Mouse (Mus musculus) neutrophil, adult 5-6 weeks (primary cell): ENCODE measurements around the gene Gm42742. TPM values are rescaled to one million over a fixed set of nuclear protein-coding genes. Genes with fewer than 3 reads are reported as not detected.

Source experiments
- ATAC-seq: fragments of 151-379, 151-347 bp; 2 replicates; pipeline ENCODE4 v1.8.0; 2017; ENCODE audit warnings: mild to moderate bottlenecking, moderate TSS enrichment; ENCODE audit not compliant: insufficient number of reproducible peaks, poor library complexity, low FRiP score, severe bottlenecking; ENCODE audit errors: extremely low read depth
- total RNA-seq: library from RNA; stranded (forward); fragments of 200-1000 nt; gene quantifications from 2 replicates; pipeline ENCODE4 v1.2.3, GENCODE M21; 2017

The Gm42742 gene
- total RNA-seq, 1 experiment from 2014 or later = 34.7 TPM

DNA sequence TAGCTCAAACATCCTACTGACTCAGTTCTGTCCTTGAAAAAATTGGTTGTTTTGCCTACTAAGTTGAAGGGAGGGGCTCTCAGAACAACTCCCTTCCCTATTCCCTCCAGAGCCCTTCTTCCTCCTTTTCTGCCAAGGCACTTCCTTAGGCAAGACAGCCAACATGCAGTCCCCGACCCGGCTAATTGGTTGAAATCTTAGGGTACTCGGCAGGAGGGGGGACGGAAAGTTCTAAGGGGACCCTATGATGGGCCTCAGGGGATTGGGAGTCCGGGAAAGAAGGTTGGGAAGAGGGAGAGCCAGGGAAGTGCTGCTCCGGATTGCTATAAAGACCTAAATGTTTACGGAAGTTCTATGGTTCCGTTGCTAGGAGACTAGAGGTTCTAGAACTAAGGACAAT lies 45.4 kb downstream of the Gm42742 start:
- no peak for ATAC-seq

DNA sequence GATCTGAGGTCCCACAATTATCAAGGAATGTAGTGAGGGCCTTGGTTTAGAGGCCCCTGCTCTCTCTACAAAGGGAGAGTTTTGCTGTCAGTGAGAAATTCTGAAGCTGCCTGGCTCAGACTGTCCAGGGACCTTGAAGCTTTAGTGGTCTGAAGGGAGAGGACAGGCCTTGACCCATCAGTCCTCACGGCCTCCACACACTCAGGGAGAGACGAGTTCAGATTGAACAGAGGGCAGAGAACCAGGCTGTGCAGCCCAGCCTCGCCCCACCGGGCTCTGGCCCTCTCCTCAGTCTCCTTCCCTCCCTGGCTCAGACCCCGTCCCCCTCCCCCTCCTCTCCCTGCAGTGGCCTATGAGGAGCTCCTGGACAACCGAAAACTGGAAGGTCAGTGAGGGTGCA lies 53.5 kb downstream of the Gm42742 start:
- no peak for ATAC-seq

DNA sequence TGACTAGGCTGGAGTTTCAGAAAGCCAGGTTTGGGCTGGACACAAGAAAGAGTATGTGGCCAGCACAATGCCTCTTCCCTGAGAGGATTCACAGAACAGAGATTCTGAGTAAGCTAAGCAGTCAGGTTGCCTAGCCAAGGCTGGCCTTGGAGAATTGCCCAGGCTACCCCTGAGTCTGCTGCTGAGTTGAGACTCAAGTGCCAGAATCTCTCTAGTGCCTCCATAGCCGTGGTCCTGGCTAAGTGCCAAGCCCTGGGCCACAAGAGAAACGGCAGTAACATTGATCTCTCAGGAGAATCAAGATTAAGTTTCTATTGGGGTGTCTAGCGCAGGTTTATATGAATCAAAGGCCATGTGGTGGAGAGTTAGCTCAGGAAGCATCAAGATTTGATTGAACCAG lies 55.3 kb downstream of the Gm42742 start:
- ATAC-seq = no peak

Other genes with a start within 250 kb of the Gm42742 start
- 367 and 379 TPM in 2 replicates for gene Ypel3, start 244.1 kb downstream of the Gm42742 start, total RNA-seq
- gene Tbx6, start 239.6 kb downstream of the Gm42742 start, total RNA-seq = 14.4 and 19.8 TPM in 2 replicates
- 210 and 221 TPM in 2 replicates for gene Ppp4c, start 228.6 kb downstream of the Gm42742 start, total RNA-seq
- not detected in 2 replicates for gene Fam57b, start 223.4 kb downstream of the Gm42742 start, total RNA-seq
- gene 4930451I11Rik, start 189.5 kb downstream of the Gm42742 start, total RNA-seq = not detected in 2 replicates
- gene Doc2a, start 173.7 kb downstream of the Gm42742 start, total RNA-seq = not detected in 2 replicates
- gene Hirip3, start 159.1 kb downstream of the Gm42742 start, total RNA-seq = 37.7 and 46.2 TPM in 2 replicates
- gene Ino80e, start 158.7 kb downstream of the Gm42742 start, total RNA-seq = 44.6 and 46.8 TPM in 2 replicates
- 73.7 and 93.1 TPM in 2 replicates for gene Taok2, start 136.4 kb downstream of the Gm42742 start, total RNA-seq
- gene Tmem219, start 98.2 kb downstream of the Gm42742 start, total RNA-seq = 32.3 and 32.6 TPM in 2 replicates
- 29.1 and 32.8 TPM in 2 replicates for gene Kctd13, start 92.2 kb downstream of the Gm42742 start, total RNA-seq
- not detected in 2 replicates for gene Asphd1, start 71.5 kb downstream of the Gm42742 start, total RNA-seq
- gene Sez6l2, start 70.5 kb downstream of the Gm42742 start, total RNA-seq = 1.7 and 2.9 TPM in 2 replicates
- gene Cdipt, start 45.2 kb downstream of the Gm42742 start, total RNA-seq = 59.1 and 66.1 TPM in 2 replicates
- gene Cdiptos, start 45.0 kb downstream of the Gm42742 start, total RNA-seq = 2.2 and 2.3 TPM in 2 replicates
- 106 and 110 TPM in 2 replicates for gene Mvp, start 6.5 kb downstream of the Gm42742 start, total RNA-seq
- 8.4 and 32.4 TPM in 2 replicates for gene Pagr1b, start 4.6 kb downstream of the Gm42742 start, total RNA-seq
- gene Pagr1a, start 3.7 kb downstream of the Gm42742 start, total RNA-seq = 33.3 and 49.8 TPM in 2 replicates
- 2.6 TPM in 1 of 2 replicates, not detected in the other for gene Prrt2, start 114 bp upstream of the Gm42742 start, total RNA-seq
- 49.3 and 57.7 TPM in 2 replicates for gene Maz, start 5.9 kb upstream of the Gm42742 start, total RNA-seq
- gene Kif22, start 21.4 kb upstream of the Gm42742 start, total RNA-seq = 1.4 and 2.1 TPM in 2 replicates
- 2.1 TPM in 1 of 2 replicates, not detected in the other for gene Zg16, start 66.2 kb upstream of the Gm42742 start, total RNA-seq
- gene AI467606, start 70.3 kb upstream of the Gm42742 start, total RNA-seq = 156 and 166 TPM in 2 replicates
- gene Qprt, start 101.1 kb upstream of the Gm42742 start, total RNA-seq = 1.4 and 3.8 TPM in 2 replicates
- gene Spn, start 116.7 kb upstream of the Gm42742 start, total RNA-seq = 66.1 and 71.7 TPM in 2 replicates
- 54.4 and 58.3 TPM in 2 replicates for gene Cd2bp2, start 175.0 kb upstream of the Gm42742 start, total RNA-seq
- 92.2 and 99.7 TPM in 2 replicates for gene Tbc1d10b, start 187.4 kb upstream of the Gm42742 start, total RNA-seq
- gene Mylpf, start 187.8 kb upstream of the Gm42742 start, total RNA-seq = 8.6 and 10.9 TPM in 2 replicates
- gene Zfp553, start 212.0 kb upstream of the Gm42742 start, total RNA-seq = 17.9 and 18.5 TPM in 2 replicates
- gene Sept1, start 212.0 kb upstream of the Gm42742 start, total RNA-seq = 189 and 198 TPM in 2 replicates
- 6.1 and 7.4 TPM in 2 replicates for gene Zfp771, start 223.2 kb upstream of the Gm42742 start, total RNA-seq
- 6.8 and 8.0 TPM in 2 replicates for gene Dctpp1, start 239.6 kb upstream of the Gm42742 start, total RNA-seq